Mouse (Mus musculus) embryonic facial prominence, embryonic 11.5 days (tissue): Measurements from ENCODE around the gene Mfsd4b1. TPM values are rescaled to one million over a fixed set of nuclear protein-coding genes. Genes with fewer than 3 reads are reported as not detected.

ENCODE experiments used
- ATAC-seq: fragments of 200-750 bp; cut with Nextera tagmentation; replicated peaks from 2 replicates; pipeline ENCODE4 v1.8.0; 2017; ENCODE audit warnings: low read depth; ENCODE audit not compliant: insufficient number of reproducible peaks, low FRiP score, low TSS enrichment
- DNase-seq: peaks from one replicate; pipeline ENCODE4 v3.0.0-alpha.2; 2015; ENCODE audit warnings: low spot score
- H3K27ac ChIP-seq: fragments of 300-500 bp; sonication (generic); replicated peaks from 2 replicates; pipeline ENCODE4 v1.5.1; 2014; ENCODE audit warnings: mild to moderate bottlenecking, low read depth, low read length, control low read depth
- H3K27me3 ChIP-seq: fragments of 300-500 bp; sonication (generic); 2 replicates; pipeline ENCODE4 v1.6.1; 2014; ENCODE audit warnings: mild to moderate bottlenecking, low read length, moderate library complexity, mixed read lengths; ENCODE audit not compliant: control insufficient read depth, insufficient read depth
- H3K36me3 ChIP-seq: fragments of 300-500 bp; sonication (generic); replicated peaks from 2 replicates; pipeline ENCODE4 v1.6.1; 2014; ENCODE audit warnings: low read depth, mild to moderate bottlenecking, low read length, moderate library complexity, mixed read lengths; ENCODE audit not compliant: control insufficient read depth, insufficient read depth
- H3K4me1 ChIP-seq: fragments of 300-500 bp; sonication (generic); 2 replicates; pipeline ENCODE4 v1.6.1; 2014; ENCODE audit warnings: low read length, mixed read lengths; ENCODE audit not compliant: control insufficient read depth, insufficient read depth
- H3K4me2 ChIP-seq: fragments of 300-500 bp; sonication (generic); 2 replicates; pipeline ENCODE4 v1.6.1; 2014; ENCODE audit warnings: low read depth, mild to moderate bottlenecking, control low read depth, low read length, moderate library complexity
- H3K4me3 ChIP-seq: fragments of 300-500 bp; sonication (generic); 2 replicates; pipeline ENCODE4 v1.5.1; 2014; ENCODE audit warnings: low read depth, low read length, control low read depth
- H3K9ac ChIP-seq: fragments of 300-500 bp; sonication (generic); replicated peaks from 2 replicates; pipeline ENCODE4 v1.6.1; 2014; ENCODE audit warnings: mild to moderate bottlenecking, control low read depth, low read length
- H3K9me3 ChIP-seq: fragments of 300-500 bp; sonication (generic); replicated peaks from 2 replicates; pipeline ENCODE4 v1.6.1; 2016; ENCODE audit warnings: mild to moderate bottlenecking, low read length, inconsistent platforms, mixed read lengths; ENCODE audit not compliant: control insufficient read depth
- WGBS: fragments of 180-500 bp; shearing (Covaris S2); extraction: QIAGEN DNeasy Blood & Tissue Kit; methylation state at CpG from one replicate; pipeline ENCODE4 v1.1.7; 2014; 5-methylcytosine and 5-hydroxymethylcytosine counted together
- polyA plus RNA-seq: library from polyadenylated mRNA; unstranded; fragments of >200 nt; fragmentation: Nextera tagmentation; extraction: Ambion mirVana; gene quantifications from 2 replicates; pipeline ENCODE4 v1.2.1, GENCODE M21; 2014

Mfsd4b1 gene
- polyA plus RNA-seq, 1 experiment from 2014 or later, result not detected

DNA sequence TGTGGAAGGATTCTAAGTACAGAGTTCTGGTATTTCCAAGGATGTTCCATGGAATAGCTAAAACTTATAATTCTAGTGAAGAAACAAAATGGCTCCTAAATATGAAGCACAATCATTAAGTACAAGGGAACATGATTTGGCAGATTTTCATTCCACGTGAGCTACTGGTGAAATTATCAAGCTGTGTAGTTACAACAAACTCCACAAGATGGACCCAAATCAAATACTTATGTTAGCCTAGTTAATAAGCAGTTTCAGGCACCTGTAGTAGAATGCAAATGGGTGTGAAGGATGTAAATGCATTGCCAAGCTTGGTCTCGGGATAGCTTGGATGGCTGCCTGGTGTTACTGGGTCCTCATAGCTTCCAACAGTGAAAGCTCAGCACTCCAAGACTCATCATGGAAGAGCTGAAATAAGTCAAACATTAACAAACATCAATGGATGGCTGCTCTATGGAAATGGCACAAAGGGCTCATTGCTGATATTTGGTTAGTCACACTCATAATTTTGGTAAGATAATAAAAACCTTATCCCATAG, 68.7 kb downstream of the Mfsd4b1 start:
- Histone ChIP-seq H3K27me3 (no peaks in the 10 kb centered on the region), H3K4me3 (no peak overlapping the region), H3K4me1 (no peaks in the 10 kb centered on the region), H3K9me3 (no peaks in the 10 kb centered on the region), H3K9ac (no peak overlapping the region), H3K4me2 (no peak overlapping the region), H3K36me3 (no peaks in the 10 kb centered on the region), H3K27ac (no peak overlapping the region)
- ATAC-seq, result no peak
- 70% methylated on average over 2 of the region's 2 CpGs for WGBS
- DNase-seq, result no peak

DNA sequence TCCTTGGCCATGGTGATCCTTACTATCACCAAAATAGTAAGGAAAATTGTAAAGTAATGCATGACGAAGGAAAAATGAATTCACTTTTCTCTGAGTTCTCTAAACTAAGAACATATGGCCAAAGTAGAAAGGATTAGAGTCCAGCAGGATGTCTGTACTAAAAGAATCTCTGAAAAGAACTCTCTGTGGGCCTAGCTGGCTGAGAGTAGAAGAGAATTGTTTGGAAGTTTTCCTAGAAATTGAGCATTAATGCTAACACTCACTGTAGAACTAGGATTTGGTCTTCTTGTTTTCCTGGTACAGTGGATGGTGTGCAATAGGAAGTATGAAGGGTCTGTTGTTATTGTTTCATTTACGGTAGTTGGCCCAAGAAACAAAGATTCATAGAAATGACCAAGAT, 69.9 kb downstream of the Mfsd4b1 start:
- Histone ChIP-seq H3K36me3 (no peaks in the 10 kb centered on the region), H3K27me3 (no peaks in the 10 kb centered on the region), H3K9me3 (no peaks in the 10 kb centered on the region), H3K4me2 (no peak overlapping the region), H3K27ac (no peak overlapping the region), H3K4me1 (no peaks in the 10 kb centered on the region), H3K9ac (no peak overlapping the region), H3K4me3 (no peak overlapping the region)
- ATAC-seq, result no peak
- DNase-seq, result no peak
- 83% methylated on average over 2 of the region's 2 CpGs for WGBS

Other genes with a start within 250 kb of the Mfsd4b1 start
- 4.4 TPM in 2 replicates for gene Mfsd4b4, start 126.0 kb downstream of the Mfsd4b1 start, polyA plus RNA-seq
- gene Mfsd4b2, start 98.3 kb downstream of the Mfsd4b1 start, polyA plus RNA-seq, result not detected in 2 replicates
- 0.11 and 0.34 TPM in 2 replicates for gene Mfsd4b3, start 65.1 kb downstream of the Mfsd4b1 start, polyA plus RNA-seq
- not detected in 2 replicates for gene Mfsd4b5, start 38.6 kb downstream of the Mfsd4b1 start, polyA plus RNA-seq
- gene Slc16a10, start 117.0 kb upstream of the Mfsd4b1 start, polyA plus RNA-seq, result 5.0 and 5.4 TPM in 2 replicates
- gene Rpf2, start 221.8 kb upstream of the Mfsd4b1 start, polyA plus RNA-seq, result 90.8 and 92.6 TPM in 2 replicates
- 156 and 162 TPM in 2 replicates for gene Gtf3c6, start 232.8 kb upstream of the Mfsd4b1 start, polyA plus RNA-seq